Mouse (Mus musculus) megakaryocyte, embryonic 14.5 days (primary cell): ENCODE results near the gene Mapkap1. TPM values are rescaled to one million over a fixed set of nuclear protein-coding genes. Genes with fewer than 3 reads are reported as not detected.
A peak's percentile ranks its signal among the peaks of the same experiment; 100 is the strongest.
"Not testable (repeated sequence)": the region's sequence is repeated elsewhere in the genome, so short reads cannot be mapped to it uniquely, and the experiment has no call there.

Source experiments
- H3K27me3 ChIP-seq: replicated peaks from 2 replicates; pipeline ENCODE3; 2012; ENCODE audit warnings: inconsistent platforms
- H3K36me3 ChIP-seq: replicated peaks from 2 replicates; pipeline ENCODE3; 2012; ENCODE audit warnings: low read length, inconsistent platforms, mixed read lengths
- H3K4me1 ChIP-seq: 2 replicates; pipeline ENCODE4 v1.6.1; 2012; ENCODE audit warnings: inconsistent platforms
- H3K4me3 ChIP-seq: replicated peaks from 2 replicates; pipeline ENCODE3; 2012; ENCODE audit warnings: moderate library complexity, mild to moderate bottlenecking, inconsistent platforms
- H3K9me3 ChIP-seq: 2 replicates; pipeline ENCODE4 v1.6.1; 2012; ENCODE audit warnings: inconsistent platforms
- FLI1 ChIP-seq: IDR thresholded peaks from 2 replicates; pipeline ENCODE4 v1.6.1; 2012; ENCODE audit warnings: low read length, inconsistent platforms, mixed read lengths
- GATA1 ChIP-seq: IDR thresholded peaks from 3 replicates; pipeline ENCODE4 v1.6.1; 2012; ENCODE audit warnings: mixed read lengths, low read length, inconsistent platforms, borderline replicate concordance
- polyA plus RNA-seq: library from polyadenylated mRNA; stranded (reverse); fragments of >175 nt; gene quantifications from 2 replicates; pipeline ENCODE4 v1.2.3, GENCODE M21; 2012; ENCODE audit warnings: low replicate concordance; ENCODE audit not compliant: insufficient read depth

Gene Mapkap1
- polyA plus RNA-seq, 1 experiment = 72.5 TPM

- Histone ChIP-seq H3K9me3 (no peaks in the 10 kb centered on the region), H3K4me1 (peaks cover 12% of the 10 kb centered on the region), H3K4me3 (no peak overlapping the region), H3K36me3 (peaks cover 8% of the 10 kb centered on the region), H3K27me3 (no peaks in the 10 kb centered on the region)
- TF ChIP-seq GATA1 (no peak), FLI1 (no peak)
Observed at GRCm38 (mm10) chr2:34482531-34482930, 76.0 kb downstream of the Mapkap1 start.

GRCm38 (mm10) chr2:34487281-34487680, 80.7 kb downstream of the Mapkap1 start:
- no peaks in the 10 kb centered on the region for H3K9me3 ChIP-seq
- peaks cover 6% of the 10 kb centered on the region for H3K36me3 ChIP-seq
- peaks cover 21% of the 10 kb centered on the region for H3K4me1 ChIP-seq
- no peak overlapping the region for H3K4me3 ChIP-seq
- H3K27me3 ChIP-seq = no peaks in the 10 kb centered on the region
- TF ChIP-seq FLI1 = no peak

GRCm38 (mm10) chr2:34503975-34504730, 97.6 kb downstream of the Mapkap1 start:
- Histone ChIP-seq H3K4me1 (peaks cover 12% of the 10 kb centered on the region; the same call in 1 of the 2 replicates), H3K9me3 (no peaks in the 10 kb centered on the region), H3K4me3 (no peak overlapping the region), H3K27me3 (no peaks in the 10 kb centered on the region), H3K36me3 (peaks cover 38% of the 10 kb centered on the region)
- TF ChIP-seq GATA1 (no peak), FLI1 (no peak)

DNA sequence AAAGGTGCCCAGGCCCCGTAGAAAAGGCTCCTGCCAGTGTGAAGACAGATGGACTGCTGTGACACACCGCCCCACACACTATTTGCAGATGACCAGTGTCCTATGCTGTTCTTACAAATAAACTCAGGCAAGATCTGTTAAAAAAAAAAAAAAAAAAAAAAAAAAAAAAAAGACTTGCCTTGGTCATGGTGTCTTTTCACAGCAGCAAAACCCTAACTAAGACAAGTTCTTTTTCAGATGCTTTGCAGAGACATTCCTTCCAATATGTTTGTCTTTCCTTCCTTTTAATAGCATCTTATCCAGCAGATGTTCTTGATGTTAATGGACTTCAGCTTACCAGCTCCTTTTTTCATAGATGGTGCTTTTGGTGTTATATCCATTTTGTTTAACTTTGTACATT, 99.6 kb downstream of the Mapkap1 start:
- not testable (repeated sequence) for H3K4me3 ChIP-seq, H3K9me3 ChIP-seq
- H3K4me1 ChIP-seq = peaks cover 12% of the 10 kb centered on the region; the same call in 1 of the 2 replicates

GRCm38 (mm10) chr2:34509856-34510255, 103.3 kb downstream of the Mapkap1 start:
- Histone ChIP-seq H3K27me3 (no peaks in the 10 kb centered on the region), H3K36me3 (peaks cover 26% of the 10 kb centered on the region), H3K4me1 (peaks cover 6% of the 10 kb centered on the region; the same call in 1 of the 2 replicates), H3K4me3 (no peak overlapping the region), H3K9me3 (no peaks in the 10 kb centered on the region)
- TF ChIP-seq FLI1 = no peak
- TF ChIP-seq GATA1 = no peak

More for the DNA sequence above, 99.6 kb downstream of the Mapkap1 start:
- not testable (repeated sequence) for H3K27me3 ChIP-seq
- H3K36me3 ChIP-seq = peaks cover 26% of the 10 kb centered on the region

DNA sequence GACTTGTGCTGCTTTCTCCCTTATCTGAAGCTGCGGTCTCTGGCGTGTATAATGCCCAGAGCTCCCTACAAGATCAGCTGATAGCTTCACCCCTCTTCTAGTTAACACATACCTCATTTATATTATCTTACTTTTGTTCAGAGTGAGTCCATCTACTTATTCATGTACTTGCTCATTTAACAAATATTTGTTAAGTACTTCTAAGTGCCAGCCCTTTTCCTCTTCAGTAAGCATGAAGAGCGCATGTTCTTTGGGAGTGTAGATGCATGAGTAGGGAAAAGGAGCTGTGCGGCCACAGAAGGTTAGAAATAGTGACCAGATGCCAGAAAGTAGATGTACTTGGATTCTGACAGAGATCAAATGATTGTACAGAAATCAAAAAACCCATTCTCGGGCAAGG, 108.7 kb downstream of the Mapkap1 start:
- H3K27me3 ChIP-seq = no peaks in the 10 kb centered on the region
- no peak overlapping the region for H3K4me3 ChIP-seq
- peaks cover 26% of the 10 kb centered on the region for H3K36me3 ChIP-seq
- H3K4me1 ChIP-seq = peaks cover 10% of the 10 kb centered on the region
- H3K9me3 ChIP-seq = no peaks in the 10 kb centered on the region
- TF ChIP-seq GATA1 (no peak), FLI1 (no peak)

- no peaks in the 10 kb centered on the region for H3K27me3 ChIP-seq
- peaks cover 10% of the 10 kb centered on the region for H3K4me1 ChIP-seq
- peaks cover 39% of the 10 kb centered on the region for H3K36me3 ChIP-seq
- no peaks in the 10 kb centered on the region for H3K9me3 ChIP-seq
- TF ChIP-seq FLI1 (no peak), GATA1 (no peak)
- no peak overlapping the region for H3K4me3 ChIP-seq
Observed at GRCm38 (mm10) chr2:34518083-34518482, 111.5 kb downstream of the Mapkap1 start.

DNA sequence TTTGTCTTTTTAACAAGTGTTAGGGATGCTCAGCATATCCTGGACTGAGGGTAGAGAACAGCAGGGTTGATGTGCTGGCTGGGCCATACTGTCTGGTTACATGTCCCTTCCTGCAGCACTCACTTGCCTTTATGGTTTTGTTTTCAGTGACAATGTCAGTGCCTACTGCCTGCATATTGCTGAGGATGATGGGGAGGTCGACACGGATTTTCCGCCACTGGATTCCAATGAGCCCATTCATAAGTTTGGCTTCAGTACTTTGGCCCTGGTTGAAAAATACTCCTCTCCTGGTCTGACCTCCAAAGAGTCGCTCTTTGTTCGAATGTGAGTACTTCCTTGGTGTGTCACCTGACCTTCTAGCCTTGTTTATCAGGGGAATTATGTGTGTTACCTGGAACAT, 112.0 kb downstream of the Mapkap1 start:
- no peaks in the 10 kb centered on the region for H3K9me3 ChIP-seq
- TF ChIP-seq FLI1 (no peak), GATA1 (no peak)
- peak overlapping the region; percentile 50 for H3K4me3 ChIP-seq
- no peaks in the 10 kb centered on the region for H3K27me3 ChIP-seq
- peaks cover 41% of the 10 kb centered on the region for H3K36me3 ChIP-seq
- peaks cover 10% of the 10 kb centered on the region for H3K4me1 ChIP-seq

DNA sequence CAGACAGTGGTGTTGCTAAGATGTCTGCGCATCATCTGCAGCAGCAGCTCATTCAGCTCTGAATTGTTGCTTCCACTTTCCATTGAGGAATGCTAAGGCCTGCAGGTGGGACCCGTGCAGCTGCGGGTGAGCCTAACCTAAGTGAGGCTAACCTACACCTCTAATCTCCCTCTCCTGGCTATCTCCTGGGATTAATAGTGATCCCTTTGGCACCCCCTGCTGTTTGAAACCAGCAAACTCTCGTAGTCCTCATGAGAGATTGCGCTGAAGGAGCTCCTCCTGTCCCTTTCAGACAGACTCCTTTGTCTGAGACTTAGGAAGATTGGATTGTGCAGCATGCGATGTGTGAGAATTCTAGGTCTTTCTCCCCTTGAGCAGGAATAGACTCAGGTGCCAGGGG, 113.0 kb downstream of the Mapkap1 start:
- H3K9me3 ChIP-seq = no peaks in the 10 kb centered on the region
- no peak overlapping the region for H3K4me3 ChIP-seq
- no peak for TF ChIP-seq FLI1
- no peak for TF ChIP-seq GATA1

DNA sequence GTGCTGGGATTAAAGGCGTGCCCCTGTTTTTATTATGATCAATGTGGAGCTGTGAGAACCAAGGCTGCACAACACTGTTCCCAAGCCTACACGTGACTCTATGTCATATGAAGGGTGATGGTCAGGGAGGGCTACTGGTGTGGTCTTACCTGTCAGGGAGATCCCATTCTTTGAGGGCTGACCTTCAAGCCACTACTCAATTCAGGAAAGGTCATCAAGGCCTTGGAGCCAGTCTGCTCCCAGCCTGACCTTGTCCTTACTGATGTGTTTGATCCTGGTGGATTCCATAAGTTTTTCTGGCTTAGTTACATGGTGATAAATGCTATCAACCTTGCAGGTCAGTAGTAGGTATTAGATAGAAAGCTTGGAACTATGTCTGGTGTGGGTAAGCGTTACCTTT, 114.8 kb downstream of the Mapkap1 start:
- Histone ChIP-seq H3K36me3 (peaks cover 50% of the 10 kb centered on the region), H3K27me3 (no peaks in the 10 kb centered on the region), H3K9me3 (no peaks in the 10 kb centered on the region), H3K4me1 (peaks cover 10% of the 10 kb centered on the region), H3K4me3 (no peak overlapping the region)
- TF ChIP-seq FLI1 = no peak
- TF ChIP-seq GATA1 = no peak

More for the DNA sequence above, 113.0 kb downstream of the Mapkap1 start:
- Histone ChIP-seq H3K36me3 (peaks cover 43% of the 10 kb centered on the region), H3K27me3 (no peaks in the 10 kb centered on the region), H3K4me1 (peaks cover 10% of the 10 kb centered on the region)
